Mouse (Mus musculus) left cerebral cortex, adult 2 months (tissue): ENCODE measurements at regions not wholly inside any gene's neighbourhood (a gene's known extent, or its start where the extent isn't known, plus 50 kb on each side); places are given as distances from the start of the nearest gene placed in this dataset.

ENCODE experiments used
- DNase-seq, 2 experiments: peaks; one replicate each; pipeline ENCODE4 v3.0.0; 2021 to 2022; ENCODE audit warnings: low spot score in 2 of 2, mixed read lengths in 1 of 2; ENCODE audit errors: extremely low spot score in 1 of 2
- H3K27ac ChIP-seq: fragments of 200-600 bp; 2 replicates; pipeline ENCODE4 v1.8.1; 2022
- H3K4me3 ChIP-seq: fragments of 200-600 bp; 2 replicates; pipeline ENCODE4 v1.8.1; 2022
- CTCF ChIP-seq: fragments of 200-600 bp; IDR thresholded peaks from 2 replicates; pipeline ENCODE4 v1.8.1; 2022; ENCODE audit warnings: antibody characterized with exemption, mild to moderate bottlenecking, moderate library complexity
- intact Hi-C: fragments of 180-260 bp; cut with DNase I; formaldehyde crosslinking; loops from one replicate; pipeline ENCODE4 v1.15.1; 2025

- no peak for DNase-seq
- H3K4me3 ChIP-seq = no peak overlapping the region
- no peak for TF ChIP-seq CTCF
- H3K27ac ChIP-seq = no peak overlapping the region
- intact Hi-C loops = no loop called here
Measured at GRCm38 (mm10) chr12:67929842-67930241, 707.5 kb upstream of the Mdga2 start.

- DNase-seq = no peak
- intact Hi-C loops = no loop called here
- H3K27ac ChIP-seq = no peak overlapping the region
- H3K4me3 ChIP-seq = no peak overlapping the region
- no peak for TF ChIP-seq CTCF
Measured at GRCm38 (mm10) chr12:67914603-67915002, 692.3 kb upstream of the Mdga2 start.

GRCm38 (mm10) chr12:67887296-67887695 lies 664.9 kb upstream of the Mdga2 start:
- no peak for DNase-seq
- Histone ChIP-seq H3K4me3 (no peak overlapping the region), H3K27ac (no peak overlapping the region)
- TF ChIP-seq CTCF = no peak
- intact Hi-C loops = no loop called here

DNA sequence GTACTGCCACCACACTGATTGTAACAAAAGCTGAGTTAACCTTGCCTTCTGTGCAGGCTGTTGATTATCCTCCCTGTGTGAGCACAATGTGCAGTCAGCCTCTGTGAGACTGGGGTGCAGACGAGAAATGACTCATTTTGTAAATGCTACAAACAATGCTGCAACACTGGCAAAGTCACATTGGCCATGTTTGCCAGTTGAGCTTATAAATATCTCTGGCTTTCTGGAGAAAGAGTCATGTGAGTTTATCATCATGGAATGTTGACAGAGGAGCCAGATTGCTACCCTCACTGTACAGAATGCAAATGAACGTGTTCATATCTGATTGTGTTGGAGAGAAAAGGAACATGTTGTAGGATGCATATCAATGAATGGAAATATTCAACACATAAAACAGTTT lies 640.3 kb upstream of the Mdga2 start:
- H3K4me3 ChIP-seq = no peak overlapping the region
- H3K27ac ChIP-seq = no peak overlapping the region
- intact Hi-C loops = no loop called here
- DNase-seq = peak in 1 of 2 experiments; percentile 11
- TF ChIP-seq CTCF = no peak

GRCm38 (mm10) chr12:67860713-67861112 lies 638.4 kb upstream of the Mdga2 start:
- TF ChIP-seq CTCF = no peak
- intact Hi-C loops = no loop called here
- no peak overlapping the region for H3K4me3 ChIP-seq
- no peak for DNase-seq
- no peak overlapping the region for H3K27ac ChIP-seq

DNA sequence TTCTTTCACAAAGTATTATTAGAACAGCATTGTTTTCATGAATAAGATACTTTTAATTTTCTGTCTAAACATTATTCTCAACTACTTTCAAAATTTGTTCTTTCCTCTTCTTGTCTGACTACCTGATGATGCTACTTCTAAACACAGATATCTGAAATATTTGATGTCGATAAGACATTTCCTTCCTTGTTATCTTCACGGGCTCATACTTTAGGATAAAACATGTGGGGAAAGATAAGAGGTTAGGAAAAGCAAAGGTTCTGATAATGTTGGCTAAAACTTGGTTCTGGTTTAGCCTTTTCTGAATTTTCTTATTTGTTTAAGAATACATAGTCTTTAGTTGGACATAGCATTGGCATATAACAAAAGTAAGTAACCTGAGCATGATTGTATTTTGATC lies 630.3 kb upstream of the Mdga2 start:
- H3K4me3 ChIP-seq = no peak overlapping the region
- no peak for TF ChIP-seq CTCF
- intact Hi-C loops = no loop called here
- no peak overlapping the region for H3K27ac ChIP-seq
- no peak for DNase-seq

GRCm38 (mm10) chr12:67847517-67847916 lies 625.2 kb upstream of the Mdga2 start:
- TF ChIP-seq CTCF = no peak
- Histone ChIP-seq H3K4me3 (no peak overlapping the region), H3K27ac (no peak overlapping the region)
- DNase-seq = no peak
- intact Hi-C loops = no loop called here

DNA sequence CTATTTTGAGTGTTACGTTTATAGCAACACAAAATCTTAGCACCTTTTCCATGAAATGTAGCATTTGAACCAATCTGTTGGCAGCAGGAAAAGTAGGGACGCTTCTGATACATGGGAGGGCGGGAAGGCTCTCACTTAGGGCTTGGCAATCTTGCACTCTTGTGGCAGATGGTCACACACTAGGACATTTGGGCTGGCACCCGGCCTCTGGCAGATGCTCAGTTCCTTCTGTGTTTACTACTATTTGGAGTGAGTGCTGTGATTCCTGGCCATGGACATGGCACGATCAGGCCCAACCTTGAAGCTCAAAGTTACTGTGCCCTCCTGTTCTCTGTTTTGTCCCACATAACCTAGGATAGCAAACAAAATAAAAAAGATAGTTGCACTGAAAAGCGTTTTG lies 581.9 kb upstream of the Mdga2 start:
- no peak for DNase-seq
- H3K4me3 ChIP-seq = no peak overlapping the region
- intact Hi-C loops = no loop called here

DNA sequence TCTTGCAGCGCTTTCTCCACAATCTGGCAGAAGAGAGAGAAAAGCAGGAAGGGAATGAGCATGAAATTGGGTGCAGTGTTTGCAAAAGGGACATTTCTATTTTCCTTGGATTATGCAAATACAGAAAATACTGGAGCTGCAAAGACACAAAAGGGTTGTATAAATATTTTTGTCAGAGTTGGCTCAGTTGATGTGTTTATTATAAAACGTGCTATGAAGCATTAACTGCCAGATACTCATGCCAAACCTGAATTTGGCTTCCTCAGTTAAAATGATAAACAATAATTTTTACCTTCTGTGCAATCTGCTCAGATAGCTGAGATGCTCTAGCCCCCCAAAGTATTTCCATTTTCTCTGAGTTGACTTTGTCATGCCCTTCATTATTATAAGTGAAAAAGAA lies 577.4 kb upstream of the Mdga2 start:
- Histone ChIP-seq H3K27ac (no peak overlapping the region), H3K4me3 (no peak overlapping the region)
- TF ChIP-seq CTCF = no peak
- intact Hi-C loops = no loop called here
- no peak for DNase-seq

More for the DNA sequence above, 581.9 kb upstream of the Mdga2 start:
- no peak for TF ChIP-seq CTCF
- no peak overlapping the region for H3K27ac ChIP-seq
